Mouse (Mus musculus) G1E (cell line): ENCODE data around the gene Cox17.

Experiments used
- CTCF ChIP-seq: IDR thresholded peaks from 2 replicates; pipeline ENCODE4 v1.5.1; 2012; ENCODE audit warnings: low read depth, low read length, inconsistent platforms, mixed read lengths
- GATA1 ChIP-seq: IDR thresholded peaks from 2 replicates; pipeline ENCODE4 v1.6.1; 2012; ENCODE audit warnings: borderline replicate concordance, low read length, inconsistent platforms, mixed read lengths

GRCm38 (mm10) chr16:38302367-38302766 is 44.4 kb upstream of the Cox17 start:
- TF ChIP-seq CTCF = no peak
- no peak for TF ChIP-seq GATA1
